Mouse (Mus musculus) brain, embryonic 14.5 days (tissue): ENCODE results near the gene Hoxa3. TPM values are rescaled to one million over a fixed set of nuclear protein-coding genes. Genes with fewer than 3 reads are reported as not detected.

Experiments
- DNase-seq: peaks from one replicate; pipeline ENCODE4 v3.0.0-alpha.2; 2011; ENCODE audit warnings: low read depth
- CTCF ChIP-seq: fragments of 200-500 bp; IDR thresholded peaks from 2 replicates; pipeline ENCODE4 v1.5.1; 2012; ENCODE audit warnings: inconsistent platforms, mild to moderate bottlenecking, moderate library complexity, borderline replicate concordance; ENCODE audit not compliant: insufficient read depth, insufficient read length; ENCODE audit errors: extremely low read depth
- POLR2A ChIP-seq: fragments of 200-500 bp; IDR thresholded peaks from 2 replicates; pipeline ENCODE4 v1.6.1; 2012; ENCODE audit warnings: mild to moderate bottlenecking, inconsistent platforms, borderline replicate concordance; ENCODE audit not compliant: poor library complexity, insufficient read depth, insufficient read length, severe bottlenecking; ENCODE audit errors: extremely low read depth
- polyA plus RNA-seq: library from polyadenylated mRNA; depleted of rRNA; stranded (reverse); fragments of >200 nt; gene quantifications from 2 replicates; pipeline ENCODE4 v1.2.3, GENCODE M21; 2012

The Hoxa3 gene
- polyA plus RNA-seq, 1 experiment, result 20.3 TPM

DNA sequence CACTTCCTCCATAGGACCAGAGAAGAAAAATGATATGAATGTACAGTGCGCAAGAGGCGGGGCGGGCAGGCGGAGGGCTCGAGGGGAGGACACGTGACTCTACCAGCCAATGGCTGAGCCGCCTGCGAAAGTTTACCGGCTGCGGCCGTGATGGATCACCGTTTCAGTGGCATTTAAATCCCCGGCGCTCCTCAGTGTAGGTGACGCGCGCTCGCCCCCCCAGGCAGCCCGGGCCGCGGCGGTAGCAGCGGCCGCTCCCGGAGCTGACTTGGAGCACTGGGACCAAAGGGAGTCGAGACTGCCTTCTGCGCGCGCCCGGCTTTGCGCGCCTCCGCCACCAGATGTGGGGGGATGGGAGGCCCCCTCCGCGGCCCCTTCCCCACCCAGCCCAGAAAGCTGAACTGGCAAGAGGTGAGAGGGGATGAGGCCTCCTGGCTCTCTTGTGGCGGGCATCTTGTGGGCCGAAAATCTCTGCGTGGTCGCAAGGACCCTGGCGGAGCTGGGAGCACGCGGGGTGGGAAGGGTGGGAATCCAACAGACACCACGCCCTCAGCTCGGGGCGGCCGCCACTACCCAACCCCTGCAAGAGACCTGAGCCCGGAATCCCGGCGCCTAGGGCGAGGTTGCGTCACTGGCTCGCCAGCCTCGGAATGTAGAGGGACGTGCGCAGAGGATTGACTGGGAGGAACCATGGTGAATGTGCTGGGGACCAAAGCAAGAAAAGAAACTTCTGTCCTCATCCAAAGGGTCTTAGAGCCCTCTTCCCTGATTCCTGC lies 54.7 kb downstream of the Hoxa3 start, which contains the start of gene Hoxa1:
Gene Hoxa1, minus strand, starts transcription at position 42 of the 776 bp plus-strand sequence.
- no peak for TF ChIP-seq CTCF
- TF ChIP-seq POLR2A, result no peak
- DNase-seq, result peak; percentile 77

DNA sequence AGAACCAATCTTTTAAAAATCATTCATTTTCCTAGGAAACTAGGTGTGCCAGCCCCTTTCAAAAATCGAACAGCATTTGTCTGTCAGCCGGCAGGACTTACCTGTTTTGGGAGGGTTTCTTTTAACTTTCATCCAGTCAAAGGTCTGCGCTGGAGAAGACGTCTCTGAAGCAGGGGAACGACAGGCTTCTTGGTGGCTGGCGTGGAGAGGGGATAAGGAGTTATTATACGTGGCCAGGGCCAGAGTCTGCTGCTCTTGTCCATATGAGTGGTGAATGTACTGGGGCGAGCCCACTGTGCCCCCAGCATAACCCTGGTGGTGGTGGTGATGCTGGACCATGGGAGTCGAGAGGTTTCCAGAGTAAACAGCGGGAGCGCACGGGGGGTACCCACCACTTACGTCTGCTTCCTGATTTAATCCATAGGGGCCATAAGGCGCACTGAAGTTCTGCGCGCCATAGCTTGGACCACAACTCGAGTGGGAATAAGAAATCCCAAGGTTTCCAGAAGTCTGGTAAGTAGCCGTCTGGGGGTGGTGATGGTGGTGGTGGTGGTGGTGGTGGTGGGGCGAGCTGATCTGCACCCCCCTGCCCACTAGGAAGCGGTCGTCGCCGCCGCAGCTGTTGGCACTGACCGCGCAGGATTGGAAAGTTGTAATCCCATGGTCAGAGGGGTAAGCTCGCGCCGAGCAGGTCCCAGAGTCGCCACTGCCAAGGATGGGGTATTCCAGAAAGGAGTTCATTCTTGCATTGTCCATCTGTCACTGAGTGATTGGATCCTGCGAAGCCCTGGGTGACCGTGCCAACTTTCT lies 55.5 kb downstream of the Hoxa3 start:
- TF ChIP-seq CTCF (no peak), POLR2A (no peak)
- no peak for DNase-seq

DNA sequence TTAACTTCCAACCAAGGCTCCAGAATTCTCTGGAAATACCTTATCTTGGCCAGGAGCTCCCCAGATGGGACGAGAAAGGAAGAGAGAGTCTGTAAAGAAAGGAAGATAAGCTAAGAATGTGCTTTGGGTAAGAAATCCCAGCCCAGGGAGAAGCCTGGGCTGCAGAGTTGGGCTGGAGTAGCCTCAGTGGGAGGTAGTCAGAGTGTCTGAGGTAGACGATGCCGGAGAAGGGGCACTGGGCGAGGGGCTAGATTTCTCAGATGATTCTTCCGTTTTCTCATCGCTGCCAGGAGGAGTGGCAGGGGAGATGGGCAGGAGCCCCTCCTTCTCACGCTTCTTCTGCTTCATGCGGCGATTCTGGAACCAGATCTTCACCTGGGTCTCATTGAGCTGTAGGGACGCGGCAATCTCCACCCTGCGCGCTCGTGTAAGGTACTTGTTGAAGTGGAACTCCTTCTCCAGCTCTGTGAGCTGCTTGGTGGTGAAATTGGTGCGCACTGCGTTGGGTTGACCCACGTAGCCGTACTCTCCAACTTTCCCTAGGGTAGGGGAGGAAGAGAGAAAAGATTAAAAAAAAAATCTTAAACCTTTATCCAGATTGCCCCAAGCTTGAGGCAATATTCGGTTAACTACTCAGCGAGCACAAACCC lies 56.5 kb downstream of the Hoxa3 start:
- DNase-seq, result no peak

DNA sequence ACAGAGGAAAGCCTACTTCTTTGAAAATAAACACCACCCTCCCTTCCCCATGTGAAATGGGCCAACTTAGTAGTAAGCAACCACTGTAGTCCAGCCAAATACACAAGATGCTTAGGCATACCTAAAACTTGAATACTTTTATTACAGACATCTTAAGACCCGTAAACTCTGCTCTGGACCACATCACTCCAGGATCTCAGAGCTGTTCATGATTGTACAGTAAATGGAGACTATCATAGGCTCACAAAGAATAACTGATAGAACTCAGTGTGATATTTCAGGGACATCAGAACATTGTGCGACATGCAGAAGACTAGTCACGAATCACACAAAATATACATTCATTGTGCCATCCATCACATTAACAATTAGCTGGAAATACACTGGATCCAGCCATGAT lies 57.7 kb downstream of the Hoxa3 start:
- peak; percentile 4 for DNase-seq
- no peak for TF ChIP-seq POLR2A
- TF ChIP-seq CTCF, result no peak

More for the DNA sequence above, 56.5 kb downstream of the Hoxa3 start:
- TF ChIP-seq CTCF (no peak), POLR2A (no peak)

DNA sequence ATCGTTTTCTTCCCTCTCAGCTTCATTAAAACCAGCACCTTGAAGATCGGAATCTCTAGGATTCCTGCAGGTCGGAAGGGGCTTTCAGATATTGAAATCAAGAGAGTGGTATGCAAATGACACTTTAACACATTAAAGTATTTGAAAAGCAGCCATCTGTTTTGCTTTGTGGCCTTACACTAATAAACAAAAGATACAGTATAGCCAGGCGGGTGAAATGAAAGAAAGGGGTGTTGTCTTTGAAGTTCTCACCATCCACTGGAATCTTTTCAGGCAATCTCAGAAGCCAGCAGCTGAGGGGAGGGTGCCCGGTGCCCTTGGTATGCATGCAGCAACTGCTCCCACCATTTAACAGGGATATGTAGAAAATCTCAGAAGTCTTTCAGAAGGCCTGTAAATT lies 59.1 kb downstream of the Hoxa3 start:
- DNase-seq, result peak; percentile 35
- TF ChIP-seq CTCF, result no peak
- no peak for TF ChIP-seq POLR2A

DNA sequence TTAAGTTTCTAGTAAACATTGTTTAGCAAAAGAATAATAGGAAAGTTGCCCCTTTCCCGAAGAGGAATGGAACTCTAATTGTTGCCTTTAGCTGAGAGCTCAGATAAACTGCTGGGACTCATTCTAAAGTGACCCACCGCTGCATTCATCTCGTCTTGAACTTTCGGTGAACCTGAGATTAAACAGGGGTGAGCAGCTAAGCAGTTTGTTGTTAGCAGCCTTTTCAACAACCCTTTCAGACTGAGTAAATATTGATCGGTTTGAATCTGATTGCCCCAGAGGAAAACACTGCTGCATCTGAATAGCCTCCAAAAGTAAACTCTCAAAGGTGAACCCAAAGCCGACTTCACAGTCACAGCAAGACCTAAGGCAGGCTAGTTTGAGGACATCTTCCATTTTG lies 59.9 kb downstream of the Hoxa3 start:
- peak; percentile 24 for DNase-seq
- no peak for TF ChIP-seq POLR2A
- TF ChIP-seq CTCF, result no peak

DNA sequence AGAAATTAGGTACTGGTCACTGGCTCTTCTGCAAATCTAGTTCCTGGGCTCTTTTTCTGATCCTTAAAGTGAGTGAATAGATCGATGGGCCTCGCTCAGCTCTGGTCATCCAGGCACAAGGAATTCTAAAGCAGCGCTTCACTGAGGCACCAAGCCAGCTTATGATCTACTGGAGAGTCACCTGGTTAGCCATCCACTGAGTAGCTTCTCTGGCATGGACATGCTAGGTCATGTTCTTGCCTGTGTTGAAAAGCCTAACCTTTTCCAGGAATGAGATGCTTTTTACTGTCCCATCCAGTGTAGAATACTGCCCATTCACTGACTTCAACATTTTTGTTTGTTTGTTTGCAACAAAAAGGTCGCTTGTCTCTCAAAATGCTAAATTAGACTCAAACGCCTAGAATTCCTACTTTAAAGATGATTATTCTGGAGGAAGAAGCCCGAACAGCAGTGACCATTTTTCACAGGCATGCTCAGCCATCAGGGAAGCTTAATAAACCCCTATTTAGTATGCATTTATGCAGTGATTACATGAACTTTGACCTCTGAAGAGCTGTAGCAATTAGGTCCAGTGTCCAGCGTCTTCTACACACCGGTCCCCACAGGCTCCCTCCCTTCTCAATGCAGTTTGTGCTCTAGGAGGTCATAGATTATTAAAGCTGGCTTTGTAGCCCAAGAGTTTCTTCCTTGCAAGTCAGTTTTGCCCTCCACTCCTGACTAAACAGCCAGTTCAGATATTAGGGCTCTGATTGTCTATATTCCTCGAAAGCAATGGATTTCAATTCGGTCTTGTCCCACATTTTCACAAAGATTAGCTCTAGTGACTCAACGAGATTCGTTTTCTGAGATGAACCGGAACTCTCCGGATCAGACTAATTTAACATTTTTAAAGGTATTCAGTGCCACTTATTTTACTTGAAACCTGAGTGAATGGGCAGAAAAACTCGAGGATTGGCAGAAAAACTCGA lies 60.6 kb downstream of the Hoxa3 start:
- DNase-seq, result peak; percentile 32

DNA sequence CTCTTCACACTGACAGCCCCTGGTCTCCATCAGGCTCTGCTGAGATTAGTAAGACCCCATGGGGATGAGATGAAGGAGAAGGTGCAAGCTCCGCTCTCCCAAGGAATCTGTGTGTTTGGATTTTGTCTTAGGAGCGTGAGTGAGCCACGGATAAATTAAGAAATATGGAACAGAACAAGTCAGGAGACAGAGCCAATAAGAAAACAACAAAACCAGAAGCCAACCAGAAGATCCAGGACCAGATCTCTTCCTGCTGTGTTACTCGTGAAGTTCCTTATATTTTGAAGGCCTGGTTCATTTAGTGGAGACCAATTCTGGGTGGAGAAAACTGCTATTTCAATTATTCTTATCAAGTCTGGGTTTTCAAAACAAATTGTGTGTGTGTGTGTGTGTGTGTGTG lies 61.6 kb downstream of the Hoxa3 start:
- TF ChIP-seq CTCF, result no peak
- TF ChIP-seq POLR2A, result no peak
- DNase-seq, result peak; percentile 37

More for the DNA sequence above, 60.6 kb downstream of the Hoxa3 start:
- TF ChIP-seq CTCF (no peak), POLR2A (no peak)

DNA sequence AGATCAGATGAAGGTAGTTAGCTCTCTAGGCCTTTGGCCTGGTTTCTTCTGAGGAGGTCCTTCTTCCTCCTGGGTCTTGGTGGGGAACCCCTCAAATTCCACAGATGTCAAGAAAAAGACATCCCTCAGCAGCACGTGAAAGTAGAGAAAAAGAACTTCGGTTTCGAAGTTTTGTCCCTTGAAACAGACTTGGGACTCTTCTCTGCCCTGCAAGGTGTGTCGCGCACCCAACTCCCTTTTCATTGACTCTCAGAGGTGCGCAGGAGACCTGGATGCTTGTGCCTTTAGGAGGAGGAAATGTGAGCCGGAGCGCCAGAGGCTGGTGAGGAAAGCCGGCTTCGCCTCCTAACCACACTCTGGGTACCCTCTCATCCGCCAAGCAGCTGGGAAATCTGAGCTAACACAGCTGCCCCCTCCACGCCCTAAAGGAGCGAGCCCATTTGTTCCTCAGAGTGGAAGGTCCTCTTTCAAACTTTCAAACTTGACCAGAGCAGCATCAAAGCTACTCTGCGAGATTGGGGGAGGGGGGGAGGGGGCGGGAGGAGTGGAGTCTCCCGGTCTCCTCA lies 62.7 kb downstream of the Hoxa3 start:
- peak; percentile 11 for DNase-seq
- TF ChIP-seq CTCF, result no peak
- TF ChIP-seq POLR2A, result no peak

DNA sequence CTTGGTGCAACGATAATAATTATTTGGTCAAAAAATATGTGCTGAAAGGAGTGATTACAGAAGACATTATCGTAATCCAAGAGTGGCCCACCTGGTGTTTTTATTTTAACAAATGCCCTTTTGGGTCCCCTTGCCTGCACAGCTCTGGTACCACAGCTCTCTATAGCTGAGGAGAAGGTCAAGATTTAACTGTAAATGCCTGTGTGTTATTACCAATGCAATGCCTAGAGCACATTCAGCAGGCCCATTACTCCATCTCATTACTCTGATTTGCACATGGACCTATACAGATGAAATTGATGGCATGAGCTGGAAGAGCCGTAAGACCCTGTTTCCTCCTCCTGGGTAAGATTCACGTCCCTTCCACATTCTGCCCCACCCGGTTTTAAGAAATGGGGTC lies 74.0 kb downstream of the Hoxa3 start:
- TF ChIP-seq CTCF (no peak), POLR2A (no peak)
- no peak for DNase-seq

DNA sequence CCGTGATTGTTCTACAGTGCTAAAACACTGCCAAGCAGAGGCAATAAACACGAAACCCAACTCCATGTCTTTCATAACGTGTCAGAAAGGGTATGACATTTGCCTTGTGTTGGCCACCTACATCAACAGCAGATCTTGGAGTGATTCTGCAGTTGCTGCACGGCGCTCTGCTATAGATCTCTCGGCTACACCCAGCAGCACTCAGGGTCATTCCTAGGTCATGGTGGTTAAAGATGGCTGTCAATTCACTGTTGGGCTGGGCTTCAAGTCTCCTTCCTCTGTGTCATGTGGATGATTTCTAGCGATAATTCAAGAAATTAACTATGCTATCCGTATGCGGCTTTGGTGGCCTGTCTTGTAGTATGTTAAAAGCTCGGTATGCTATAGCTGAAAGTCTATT lies 74.6 kb downstream of the Hoxa3 start:
- DNase-seq, result no peak
- no peak for TF ChIP-seq POLR2A
- no peak for TF ChIP-seq CTCF
